ENCODE assay signal across 23 mouse cellular contexts in genomic region chr1:179250388-179250787, GRCm38 (mm10).
DNase-seq lines count a peak whose midpoint lies in the region; ATAC-seq lines count a peak whose summit lies in the region.
"Had no signal": no experiment of that assay in that cellular context is flagged by ENCODE, and none has a peak within 500 bp of the region (broad histone marks: within the 10 kb centered on the region; RNA-seq: fewer than 3 reads in every experiment).

No protein-coding gene starts in this region.

- H3K27me3 ChIP-seq in forebrain, embryonic 11.5 days (ENCODE audit: control insufficient read depth, insufficient read depth, low read length): no peaks in the 10 kb centered on the region
- no peaks in the 10 kb centered on the region for H3K27me3 ChIP-seq in forebrain, embryonic 16.5 days (replicated peaks; ENCODE audit: control insufficient read depth, insufficient read depth, low read length)
- no peaks in the 10 kb centered on the region for H3K27me3 ChIP-seq in heart, embryonic 12.5 days (replicated peaks)
- H3K27me3 ChIP-seq in kidney, embryonic 16.5 days (ENCODE audit: insufficient read depth, low read length): no peaks in the 10 kb centered on the region
- H3K27me3 ChIP-seq: neural tube, embryonic 12.5 days; Patski had no signal

- no peaks in the 10 kb centered on the region for H3K9me3 ChIP-seq in forebrain, embryonic 11.5 days (ENCODE audit: control insufficient read depth, low read length)
- H3K9me3 ChIP-seq in forebrain, embryonic 16.5 days (ENCODE audit: control insufficient read depth, low read length): no peaks in the 10 kb centered on the region
- H3K9me3 ChIP-seq in heart, embryonic 12.5 days (replicated peaks): no peaks in the 10 kb centered on the region
- H3K9me3 ChIP-seq in kidney, embryonic 16.5 days (ENCODE audit: low read length): no peaks in the 10 kb centered on the region
- H3K9me3 ChIP-seq: limb, embryonic 10.5 days; neural tube, embryonic 12.5 days had no signal

- no peak overlapping the region for H3K4me2 ChIP-seq in forebrain, embryonic 11.5 days (ENCODE audit: low read depth, low read length, severe bottlenecking)
- H3K4me2 ChIP-seq in forebrain, embryonic 16.5 days (ENCODE audit: low read length): no peak overlapping the region
- 0 out of 2 replicates have a peak overlapping the region, but pooled peaks have one; percentile 16 for H3K4me2 ChIP-seq in heart, embryonic 12.5 days
- no peak overlapping the region for H3K4me2 ChIP-seq in kidney, embryonic 16.5 days (replicated peaks; ENCODE audit: low read depth, low read length)
- H3K4me2 ChIP-seq: neural tube, embryonic 12.5 days had no signal

- intact Hi-C loops in heart, postnatal 25 days (cut with DNase I): no loop called here

- H3K4me1 ChIP-seq in forebrain, embryonic 11.5 days (replicated peaks; ENCODE audit: control insufficient read depth, insufficient read depth, low read length): peaks cover 3% of the 10 kb centered on the region
- H3K4me1 ChIP-seq in forebrain, embryonic 16.5 days (replicated peaks; ENCODE audit: control insufficient read depth, insufficient read depth, low read length): peaks cover 6% of the 10 kb centered on the region
- peaks cover 22% of the 10 kb centered on the region for H3K4me1 ChIP-seq in heart, embryonic 12.5 days (replicated peaks)
- H3K4me1 ChIP-seq in kidney, embryonic 16.5 days (ENCODE audit: insufficient read depth, low read length): peaks cover 2% of the 10 kb centered on the region; the same call in 1 of the 2 replicates

- no peak overlapping the region for H3K9ac ChIP-seq in forebrain, embryonic 11.5 days (ENCODE audit: low read length)
- no peak overlapping the region for H3K9ac ChIP-seq in forebrain, embryonic 16.5 days (replicated peaks; ENCODE audit: low read depth, low read length)
- H3K9ac ChIP-seq in heart, embryonic 12.5 days: no peak overlapping the region
- H3K9ac ChIP-seq in kidney, embryonic 16.5 days (replicated peaks; ENCODE audit: low read length): no peak overlapping the region
- H3K9ac ChIP-seq: neural tube, embryonic 12.5 days had no signal

- H3K36me3 ChIP-seq in forebrain, embryonic 11.5 days (ENCODE audit: control insufficient read depth, insufficient read depth, low read length): no peaks in the 10 kb centered on the region
- no peaks in the 10 kb centered on the region for H3K36me3 ChIP-seq in forebrain, embryonic 16.5 days (ENCODE audit: control insufficient read depth, insufficient read depth)
- no peaks in the 10 kb centered on the region for H3K36me3 ChIP-seq in heart, embryonic 12.5 days
- no peaks in the 10 kb centered on the region for H3K36me3 ChIP-seq in kidney, embryonic 16.5 days (ENCODE audit: insufficient read depth, low read length)
- H3K36me3 ChIP-seq: limb, embryonic 10.5 days; neural tube, embryonic 12.5 days had no signal

- H3K27ac ChIP-seq in forebrain, embryonic 11.5 days (ENCODE audit: low read depth, low read length): no peak overlapping the region
- no peak overlapping the region for H3K27ac ChIP-seq in forebrain, embryonic 16.5 days (ENCODE audit: low read length)
- no peak overlapping the region for H3K27ac ChIP-seq in heart, embryonic 12.5 days (ENCODE audit: poor library complexity, severe bottlenecking)
- no peak overlapping the region for H3K27ac ChIP-seq in kidney, embryonic 16.5 days (ENCODE audit: low read length)
- H3K27ac ChIP-seq: layer of hippocampus, adult 2 months; limb, embryonic 10.5 days; neural tube, embryonic 12.5 days had no signal

- H3K4me3 ChIP-seq in forebrain, embryonic 11.5 days (ENCODE audit: low read depth, low read length): no peak overlapping the region
- no peak overlapping the region for H3K4me3 ChIP-seq in forebrain, embryonic 16.5 days (replicated peaks; ENCODE audit: low read length)
- H3K4me3 ChIP-seq in heart, embryonic 12.5 days: no peak overlapping the region
- no peak overlapping the region for H3K4me3 ChIP-seq in kidney, embryonic 16.5 days (ENCODE audit: low read length)
- H3K4me3 ChIP-seq: layer of hippocampus, adult 2 months; limb, embryonic 10.5 days; neural tube, embryonic 12.5 days had no signal

- 0 out of 2 replicates have a peak, but pooled peaks have one; percentile 30 for ATAC-seq in forebrain, embryonic 11.5 days (replicated peaks; ENCODE audit: low FRiP score)
- no peak for ATAC-seq in forebrain, embryonic 16.5 days
- no peak for ATAC-seq in heart, embryonic 12.5 days (ENCODE audit: insufficient number of reproducible peaks, low FRiP score)
- peak; percentile 42; the same call in 1 of the 2 replicates for ATAC-seq in kidney, embryonic 16.5 days (ENCODE audit: low FRiP score, low TSS enrichment)
- ATAC-seq: inflammation-experienced regulatory T-cells, adult 6 months; Patski had no signal

- no peak for DNase-seq in forebrain, embryonic 11.5 days (ENCODE audit: low spot score)
- DNase-seq in heart, postnatal 25 days (ENCODE audit: low spot score): no peak
- DNase-seq in kidney, adult 11 months: no peak
- peak; percentile 17 for DNase-seq in NIH3T3 (ENCODE audit: low read depth)
- no peak for DNase-seq in liver
- DNase-seq: adrenal gland, adult 2 months; cerebellum, adult 11-12 months; cerebellum, postnatal 10 days; embryo, embryonic 11 days; heart, postnatal 36 days; kidney, adult 2 months; kidney, postnatal 14 days; lung, postnatal 4 days; right cerebral cortex, postnatal 25 days; spleen, adult 18-20 months had no signal

- 97% methylated on average over 3 of the region's 3 CpGs for WGBS in forebrain, embryonic 11.5 days
- WGBS in forebrain, embryonic 16.5 days: 81% methylated on average over 3 of the region's 3 CpGs
- WGBS in heart, embryonic 12.5 days: 84% methylated on average over 3 of the region's 3 CpGs
- WGBS in kidney, embryonic 16.5 days: 82% methylated on average over 3 of the region's 3 CpGs

Comparison
In these comparisons a context has a peak if more than half of its experiments do, and no peak if none do; other contexts are left out.
1. ATAC-seq: peak in forebrain, embryonic 11.5 days (single experiment) and kidney, embryonic 16.5 days (single experiment); none in forebrain, embryonic 16.5 days (single experiment) and heart, embryonic 12.5 days (single experiment).